Mouse (Mus musculus): ENCODE data around the gene St8sia6.

St8sia6 gene

GRCm38 (mm10) chr2:13634866-13635265 lies 159.0 kb downstream of the St8sia6 start:
- CTCF ChIA-PET, result no interaction called here

GRCm38 (mm10) chr2:13630136-13630832 lies 163.6 kb downstream of the St8sia6 start:
- CTCF ChIA-PET, result no interaction called here

- CTCF ChIA-PET, result interaction anchor here (1.0 kb wide), 1 partner anchor 22 kb away, joined by 3 read pairs; no protein-coding TSS in a partner anchor
These were observed 190.2 kb downstream of the St8sia6 start for GRCm38 (mm10) chr2:13603636-13604035.

- CTCF ChIA-PET, result interaction anchor here (1.0 kb wide), 1 partner anchor 21 kb away, joined by 3 read pairs; no protein-coding TSS in a partner anchor
These were observed 190.8 kb downstream of the St8sia6 start for GRCm38 (mm10) chr2:13603093-13603492.

Data from spleen, embryonic (tissue).